Mouse (Mus musculus): ENCODE measurements around the gene Abcc4. TPM values are rescaled to one million over a fixed set of nuclear protein-coding genes. Genes with fewer than 3 reads are reported as not detected.
A peak's percentile ranks its signal among the peaks of the same experiment; 100 is the strongest.

The Abcc4 gene
- total and polyA plus RNA-seq, 2 experiments from 2014 or later, result 2.4 to 3.6 TPM

- WGBS, result 97% methylated on average over 3 of the region's 3 CpGs
- Histone ChIP-seq H3K9me3 (ENCODE audit: low read length) (no peaks in the 10 kb centered on the region), H3K4me1 (ENCODE audit: insufficient read depth, low read length) (no peaks in the 10 kb centered on the region), H3K4me3 (ENCODE audit: low read depth, low read length) (no peak overlapping the region), H3K9ac (replicated peaks; ENCODE audit: low read length, poor library complexity, severe bottlenecking) (no peak overlapping the region), H3K27ac (ENCODE audit: low read depth, low read length) (no peak overlapping the region), H3K36me3 (ENCODE audit: insufficient read depth, low read length) (no peaks in the 10 kb centered on the region), H3K4me2 (ENCODE audit: low read depth, low read length, poor library complexity, severe bottlenecking) (no peak overlapping the region), H3K27me3 (ENCODE audit: insufficient read depth, low read length) (no peaks in the 10 kb centered on the region)
- TF ChIP-seq CTCF (IDR thresholded peaks at IDR 0.05), result no peak
- DNase-seq (ENCODE audit: low spot score) (no peak), ATAC-seq (ENCODE audit: low FRiP score) (no peak)
These were observed 241.6 kb downstream of the Abcc4 start for GRCm38 (mm10) chr14:118464401-118464800.

DNA sequence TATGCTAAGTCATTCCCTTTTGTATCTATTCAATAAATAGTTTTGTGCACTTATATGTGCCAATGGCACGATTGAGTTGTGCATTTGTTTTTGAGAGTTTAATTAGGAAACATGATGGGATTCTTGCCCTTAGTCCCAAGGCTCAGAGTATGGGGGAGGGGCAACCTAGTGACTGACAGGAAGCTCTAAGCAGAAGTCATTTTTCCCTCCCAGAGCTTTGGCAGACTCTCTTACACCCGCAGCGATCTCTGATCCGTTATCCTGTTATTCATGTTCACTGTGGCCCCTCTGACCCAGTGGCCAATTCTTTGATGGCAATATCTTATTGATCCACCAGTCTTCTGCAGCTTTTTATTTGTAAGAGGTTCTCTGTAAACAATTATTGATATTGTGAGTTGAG is 253.4 kb downstream of the Abcc4 start:
- ATAC-seq (ENCODE audit: low FRiP score) (no peak), DNase-seq (ENCODE audit: low spot score) (no peak)
- no peaks in the 10 kb centered on the region for H3K9me3 ChIP-seq (ENCODE audit: low read length)
- no peaks in the 10 kb centered on the region for H3K36me3 ChIP-seq (ENCODE audit: insufficient read depth, low read length)
- no peak overlapping the region for H3K9ac ChIP-seq (replicated peaks; ENCODE audit: low read length, poor library complexity, severe bottlenecking)
- 58% methylated on average over 4 of the region's 4 CpGs for WGBS
- no peak overlapping the region for H3K4me3 ChIP-seq (ENCODE audit: low read depth, low read length)
- H3K4me1 ChIP-seq (ENCODE audit: insufficient read depth, low read length), result no peaks in the 10 kb centered on the region
- TF ChIP-seq CTCF (IDR thresholded peaks at IDR 0.05), result no peak
- no peaks in the 10 kb centered on the region for H3K27me3 ChIP-seq (ENCODE audit: insufficient read depth, low read length)
- H3K4me2 ChIP-seq (ENCODE audit: low read depth, low read length, poor library complexity, severe bottlenecking), result no peak overlapping the region
- no peak overlapping the region for H3K27ac ChIP-seq (ENCODE audit: low read depth, low read length)

GRCm38 (mm10) chr14:118440155-118440554 is 265.9 kb downstream of the Abcc4 start:
- H3K9ac ChIP-seq (replicated peaks; ENCODE audit: low read length, poor library complexity, severe bottlenecking), result no peak overlapping the region
- H3K36me3 ChIP-seq (ENCODE audit: insufficient read depth, low read length), result no peaks in the 10 kb centered on the region
- DNase-seq (ENCODE audit: low spot score) (no peak), ATAC-seq (ENCODE audit: low FRiP score) (no peak)
- H3K27ac ChIP-seq (ENCODE audit: low read depth, low read length), result no peak overlapping the region
- no peak overlapping the region for H3K4me3 ChIP-seq (ENCODE audit: low read depth, low read length)
- H3K4me1 ChIP-seq (ENCODE audit: insufficient read depth, low read length), result no peaks in the 10 kb centered on the region; the same call in 1 of the 2 replicates
- TF ChIP-seq CTCF (IDR thresholded peaks at IDR 0.05), result no peak
- WGBS, result 84% methylated on average over 8 of the region's 8 CpGs
- H3K27me3 ChIP-seq (ENCODE audit: insufficient read depth, low read length), result peaks cover 19% of the 10 kb centered on the region
- H3K4me2 ChIP-seq (ENCODE audit: low read depth, low read length, poor library complexity, severe bottlenecking), result no peak overlapping the region
- no peaks in the 10 kb centered on the region for H3K9me3 ChIP-seq (ENCODE audit: low read length)

DNA sequence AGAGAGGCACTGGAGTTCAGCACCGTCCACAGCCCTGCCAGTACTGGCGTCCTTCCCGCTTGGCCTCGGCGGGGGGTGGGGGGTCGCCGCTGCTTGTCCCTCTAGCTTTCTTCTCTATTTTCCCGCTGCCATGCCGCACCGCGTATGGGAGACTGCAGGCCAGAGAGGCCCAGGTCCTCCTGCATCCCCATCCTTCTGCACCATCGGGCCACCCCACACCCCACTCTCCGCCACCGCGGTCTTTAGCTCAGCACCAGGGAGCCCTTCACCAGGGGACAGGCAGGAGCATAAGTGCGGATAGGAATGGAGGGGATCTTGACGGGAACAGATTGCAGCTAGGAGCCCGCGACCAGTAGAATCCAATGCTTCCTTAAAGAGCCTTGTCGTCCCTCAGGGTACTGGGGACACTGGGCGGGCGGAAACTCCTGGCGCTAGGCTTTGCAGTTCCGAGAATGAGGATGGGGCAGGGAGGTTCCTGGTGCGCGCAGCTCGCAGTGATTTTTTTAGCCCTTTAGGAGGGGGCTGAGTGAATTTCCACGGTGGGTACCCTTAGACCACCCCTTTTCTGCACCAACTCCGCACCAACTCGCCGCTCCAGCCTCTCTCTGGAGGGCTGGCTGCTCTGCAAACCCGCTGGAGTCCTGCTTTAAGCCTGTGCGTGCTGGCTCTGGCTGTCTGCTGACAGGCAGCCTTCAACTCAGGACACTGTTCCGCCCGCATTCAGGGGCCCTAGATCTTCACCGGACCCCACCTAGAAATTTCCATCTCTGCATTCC is 268.7 kb downstream of the Abcc4 start:
- Histone ChIP-seq H3K27me3 (ENCODE audit: insufficient read depth, low read length) (peaks cover 37% of the 10 kb centered on the region), H3K27ac (ENCODE audit: low read depth, low read length) (peak overlapping the region; percentile 55)

GRCm38 (mm10) chr14:118436791-118437155 is 269.2 kb downstream of the Abcc4 start:
- Histone ChIP-seq H3K4me2 (ENCODE audit: low read depth, low read length, poor library complexity, severe bottlenecking) (peak overlapping the region; percentile 79), H3K9ac (replicated peaks; ENCODE audit: low read length, poor library complexity, severe bottlenecking) (peak overlapping the region; percentile 56), H3K4me1 (ENCODE audit: insufficient read depth, low read length) (no peaks in the 10 kb centered on the region; the same call in 1 of the 2 replicates), H3K36me3 (ENCODE audit: insufficient read depth, low read length) (no peaks in the 10 kb centered on the region), H3K27me3 (ENCODE audit: insufficient read depth, low read length) (peaks cover 37% of the 10 kb centered on the region), H3K9me3 (ENCODE audit: low read length) (no peaks in the 10 kb centered on the region), H3K4me3 (ENCODE audit: low read depth, low read length) (peak overlapping the region; percentile 42), H3K27ac (ENCODE audit: low read depth, low read length) (peak overlapping the region; percentile 55)
- TF ChIP-seq CTCF (IDR thresholded peaks at IDR 0.05), result peak; percentile 43
- peak; percentile 52 for DNase-seq (ENCODE audit: low spot score)
- WGBS, result under 1% methylated on average over 30 of the region's 31 CpGs
- peak; percentile 82; the same call in 1 of the 2 replicates for ATAC-seq (ENCODE audit: low FRiP score)

More for the DNA sequence above, 268.7 kb downstream of the Abcc4 start:
- Histone ChIP-seq H3K4me1 (ENCODE audit: insufficient read depth, low read length) (no peaks in the 10 kb centered on the region; the same call in 1 of the 2 replicates), H3K9ac (replicated peaks; ENCODE audit: low read length, poor library complexity, severe bottlenecking) (peak overlapping the region; percentile 56), H3K9me3 (ENCODE audit: low read length) (no peaks in the 10 kb centered on the region), H3K36me3 (ENCODE audit: insufficient read depth, low read length) (no peaks in the 10 kb centered on the region), H3K4me3 (ENCODE audit: low read depth, low read length) (peak overlapping the region; percentile 42), H3K4me2 (ENCODE audit: low read depth, low read length, poor library complexity, severe bottlenecking) (peak overlapping the region; percentile 79)
- 1% methylated on average over 36 of the region's 36 CpGs for WGBS
- DNase-seq (ENCODE audit: low spot score) (peak; percentile 31), ATAC-seq (ENCODE audit: low FRiP score) (peak; percentile 77)
- no peak for TF ChIP-seq CTCF (IDR thresholded peaks at IDR 0.05)

DNA sequence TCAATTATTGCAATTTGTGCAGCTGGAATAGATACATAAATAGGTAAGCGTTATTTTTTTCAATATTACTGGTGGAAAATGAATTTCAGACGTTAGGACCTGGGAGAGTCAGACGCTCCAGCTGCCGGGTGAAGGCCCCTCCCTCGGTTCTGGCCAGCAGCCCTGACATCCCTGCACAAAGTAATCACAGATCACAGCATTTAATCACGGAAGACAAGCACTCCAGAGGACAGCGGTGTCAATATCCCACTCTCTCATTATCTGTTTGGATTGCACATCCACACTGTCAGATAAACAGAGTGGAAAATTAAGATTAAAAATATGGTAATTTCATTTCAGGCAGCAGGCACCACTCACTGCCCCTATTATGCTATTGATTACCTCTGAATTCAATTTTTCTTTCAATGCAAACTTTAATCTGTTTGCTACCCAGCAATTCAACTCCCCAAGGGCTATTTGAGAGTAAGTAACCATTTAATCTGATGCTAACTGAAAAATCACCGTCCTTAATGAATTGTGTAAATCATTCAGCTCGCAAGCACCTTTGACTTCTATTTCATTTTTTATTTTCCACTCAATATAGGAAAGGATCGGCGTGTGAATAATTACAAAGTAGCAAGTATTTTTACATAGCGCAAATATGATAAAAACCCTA is 270.2 kb downstream of the Abcc4 start:
- Histone ChIP-seq H3K27ac (ENCODE audit: low read depth, low read length) (no peak overlapping the region), H3K4me1 (ENCODE audit: insufficient read depth, low read length) (no peaks in the 10 kb centered on the region; the same call in 1 of the 2 replicates), H3K9ac (replicated peaks; ENCODE audit: low read length, poor library complexity, severe bottlenecking) (no peak overlapping the region), H3K9me3 (ENCODE audit: low read length) (no peaks in the 10 kb centered on the region), H3K36me3 (ENCODE audit: insufficient read depth, low read length) (no peaks in the 10 kb centered on the region), H3K4me2 (ENCODE audit: low read depth, low read length, poor library complexity, severe bottlenecking) (no peak overlapping the region), H3K27me3 (ENCODE audit: insufficient read depth, low read length) (peaks cover 37% of the 10 kb centered on the region), H3K4me3 (ENCODE audit: low read depth, low read length) (no peak overlapping the region)
- WGBS, result 13% methylated on average over 12 of the region's 12 CpGs
- DNase-seq (ENCODE audit: low spot score), result no peak
- ATAC-seq (ENCODE audit: low FRiP score), result no peak
- no peak for TF ChIP-seq CTCF (IDR thresholded peaks at IDR 0.05)

All from midbrain, postnatal 0 days (tissue).